Mouse (Mus musculus): ENCODE measurements around the gene Sema3b. TPM values are rescaled to one million over a fixed set of nuclear protein-coding genes. Genes with fewer than 3 reads are reported as not detected.

Gene Sema3b
- polyA plus RNA-seq, 1 experiment from 2014 or later, result 50.4 TPM

- ATAC-seq, result no peak
- H3K27ac ChIP-seq (ENCODE audit: low read length), result no peak overlapping the region
- WGBS, result 72% methylated on average over 12 of the region's 12 CpGs
These were observed 8.3 kb downstream of the Sema3b start for GRCm38 (mm10) chr9:107600745-107601144.

GRCm38 (mm10) chr9:107599842-107600241, 9.2 kb downstream of the Sema3b start:
- WGBS, result 68% methylated on average over 14 of the region's 14 CpGs
- H3K4me1 ChIP-seq (ENCODE audit: control insufficient read depth, insufficient read depth, low read length), result peaks cover 42% of the 10 kb centered on the region
- no peak overlapping the region for H3K4me2 ChIP-seq (ENCODE audit: low read depth, low read length)
- ATAC-seq, result no peak
- no peaks in the 10 kb centered on the region for H3K27me3 ChIP-seq (replicated peaks; ENCODE audit: control insufficient read depth, insufficient read depth, low read length)
- no peak overlapping the region for H3K4me3 ChIP-seq (ENCODE audit: low read length)
- no peak overlapping the region for H3K27ac ChIP-seq (ENCODE audit: low read length)
- H3K9ac ChIP-seq (ENCODE audit: low read depth, low read length), result no peak overlapping the region
- H3K9me3 ChIP-seq (ENCODE audit: control insufficient read depth, low read length), result no peaks in the 10 kb centered on the region
- peaks cover 2% of the 10 kb centered on the region; the same call in 1 of the 2 replicates for H3K36me3 ChIP-seq (ENCODE audit: control insufficient read depth, insufficient read depth, low read length)

More at GRCm38 (mm10) chr9:107600745-107601144, 8.3 kb downstream of the Sema3b start:
- Histone ChIP-seq H3K36me3 (ENCODE audit: control insufficient read depth, insufficient read depth, low read length) (peaks cover 2% of the 10 kb centered on the region; the same call in 1 of the 2 replicates), H3K9ac (ENCODE audit: low read depth, low read length) (no peak overlapping the region), H3K9me3 (ENCODE audit: control insufficient read depth, low read length) (no peaks in the 10 kb centered on the region), H3K4me3 (ENCODE audit: low read length) (no peak overlapping the region), H3K4me1 (ENCODE audit: control insufficient read depth, insufficient read depth, low read length) (peaks cover 46% of the 10 kb centered on the region), H3K27me3 (replicated peaks; ENCODE audit: control insufficient read depth, insufficient read depth, low read length) (no peaks in the 10 kb centered on the region), H3K4me2 (ENCODE audit: low read depth, low read length) (no peak overlapping the region)

GRCm38 (mm10) chr9:107599433-107599832, 9.6 kb downstream of the Sema3b start:
- Histone ChIP-seq H3K4me3 (ENCODE audit: low read length) (no peak overlapping the region), H3K4me2 (ENCODE audit: low read depth, low read length) (no peak overlapping the region), H3K9me3 (ENCODE audit: control insufficient read depth, low read length) (no peaks in the 10 kb centered on the region), H3K4me1 (ENCODE audit: control insufficient read depth, insufficient read depth, low read length) (peaks cover 42% of the 10 kb centered on the region), H3K27me3 (replicated peaks; ENCODE audit: control insufficient read depth, insufficient read depth, low read length) (no peaks in the 10 kb centered on the region), H3K36me3 (ENCODE audit: control insufficient read depth, insufficient read depth, low read length) (peaks cover 2% of the 10 kb centered on the region; the same call in 1 of the 2 replicates), H3K9ac (ENCODE audit: low read depth, low read length) (no peak overlapping the region), H3K27ac (ENCODE audit: low read length) (no peak overlapping the region)
- 81% methylated on average over 9 of the region's 9 CpGs for WGBS
- ATAC-seq, result no peak

GRCm38 (mm10) chr9:107598385-107598784, 10.6 kb downstream of the Sema3b start:
- no peaks in the 10 kb centered on the region for H3K9me3 ChIP-seq (ENCODE audit: control insufficient read depth, low read length)
- H3K4me1 ChIP-seq (ENCODE audit: control insufficient read depth, insufficient read depth, low read length), result peaks cover 32% of the 10 kb centered on the region
- no peak overlapping the region for H3K4me3 ChIP-seq (ENCODE audit: low read length)
- H3K36me3 ChIP-seq (ENCODE audit: control insufficient read depth, insufficient read depth, low read length), result peaks cover 8% of the 10 kb centered on the region; the same call in 1 of the 2 replicates
- no peak for ATAC-seq
- H3K27ac ChIP-seq (ENCODE audit: low read length), result no peak overlapping the region
- peak overlapping the region; percentile 24; the same call in 1 of the 2 replicates for H3K9ac ChIP-seq (ENCODE audit: low read depth, low read length)
- 63% methylated on average over 5 of the region's 5 CpGs for WGBS
- H3K27me3 ChIP-seq (replicated peaks; ENCODE audit: control insufficient read depth, insufficient read depth, low read length), result no peaks in the 10 kb centered on the region
- H3K4me2 ChIP-seq (ENCODE audit: low read depth, low read length), result no peak overlapping the region

- Histone ChIP-seq H3K9me3 (ENCODE audit: control insufficient read depth, low read length) (no peaks in the 10 kb centered on the region), H3K4me2 (ENCODE audit: low read depth, low read length) (no peak overlapping the region), H3K27ac (ENCODE audit: low read length) (no peak overlapping the region), H3K27me3 (replicated peaks; ENCODE audit: control insufficient read depth, insufficient read depth, low read length) (no peaks in the 10 kb centered on the region), H3K36me3 (ENCODE audit: control insufficient read depth, insufficient read depth, low read length) (peaks cover 15% of the 10 kb centered on the region), H3K4me3 (ENCODE audit: low read length) (no peak overlapping the region), H3K4me1 (ENCODE audit: control insufficient read depth, insufficient read depth, low read length) (peaks cover 21% of the 10 kb centered on the region; the same call in 1 of the 2 replicates), H3K9ac (ENCODE audit: low read depth, low read length) (no peak overlapping the region)
- ATAC-seq, result no peak
- WGBS, result 88% methylated on average over 11 of the region's 11 CpGs
These were observed 12.1 kb downstream of the Sema3b start for GRCm38 (mm10) chr9:107596619-107597569.

DNA sequence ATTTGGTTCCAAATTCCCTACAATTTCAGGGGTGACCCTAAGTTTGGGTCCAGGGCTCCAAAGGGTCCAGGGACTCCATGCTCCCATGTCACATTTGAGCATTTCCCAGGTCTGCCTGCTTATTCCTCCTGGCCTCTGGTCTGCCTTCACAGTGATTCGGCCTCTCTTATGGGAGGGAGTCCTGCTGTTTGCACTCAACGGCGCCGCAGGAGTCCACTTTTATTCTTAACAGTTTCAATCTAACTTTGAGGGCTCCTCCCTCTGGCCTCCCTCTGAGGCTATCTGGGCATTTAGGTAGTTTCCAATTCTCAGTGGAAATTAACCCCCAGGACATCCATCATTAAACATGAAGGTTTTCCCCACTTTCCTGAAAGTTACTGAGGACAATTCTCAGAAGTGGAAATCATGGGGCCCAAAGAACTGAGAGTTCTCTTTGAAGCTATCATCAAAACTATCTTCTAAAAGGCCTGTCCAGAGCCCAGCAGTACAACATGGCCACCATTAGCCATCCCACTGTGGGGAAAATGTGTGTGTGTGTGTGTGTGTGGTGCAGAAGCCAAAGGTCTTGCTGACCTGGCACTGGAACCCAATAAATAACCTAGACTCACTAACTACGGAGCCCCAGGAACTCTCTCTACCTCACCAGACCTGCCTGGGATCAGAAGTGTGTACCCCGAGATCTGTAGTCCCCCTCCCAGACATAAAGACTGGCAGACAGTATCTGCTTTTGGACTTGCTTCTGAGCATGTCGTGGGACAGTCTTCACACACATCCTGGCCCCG, 14.6 kb downstream of the Sema3b start:
- WGBS, result 80% methylated on average over 8 of the region's 8 CpGs
- peaks cover 23% of the 10 kb centered on the region for H3K36me3 ChIP-seq (ENCODE audit: control insufficient read depth, insufficient read depth, low read length)
- H3K9me3 ChIP-seq (ENCODE audit: control insufficient read depth, low read length), result no peaks in the 10 kb centered on the region
- H3K9ac ChIP-seq (ENCODE audit: low read depth, low read length), result no peak overlapping the region
- no peak overlapping the region for H3K4me2 ChIP-seq (ENCODE audit: low read depth, low read length)
- no peak overlapping the region for H3K4me3 ChIP-seq (ENCODE audit: low read length)
- no peak overlapping the region for H3K27ac ChIP-seq (ENCODE audit: low read length)
- ATAC-seq, result no peak
- no peaks in the 10 kb centered on the region for H3K27me3 ChIP-seq (replicated peaks; ENCODE audit: control insufficient read depth, insufficient read depth, low read length)
- H3K4me1 ChIP-seq (ENCODE audit: control insufficient read depth, insufficient read depth, low read length), result peaks cover 21% of the 10 kb centered on the region

- Histone ChIP-seq H3K36me3 (ENCODE audit: control insufficient read depth, insufficient read depth, low read length) (peaks cover 23% of the 10 kb centered on the region), H3K27ac (ENCODE audit: low read length) (no peak overlapping the region), H3K4me3 (ENCODE audit: low read length) (no peak overlapping the region), H3K4me2 (ENCODE audit: low read depth, low read length) (no peak overlapping the region), H3K4me1 (ENCODE audit: control insufficient read depth, insufficient read depth, low read length) (peaks cover 25% of the 10 kb centered on the region), H3K9me3 (ENCODE audit: control insufficient read depth, low read length) (no peaks in the 10 kb centered on the region), H3K9ac (ENCODE audit: low read depth, low read length) (no peak overlapping the region), H3K27me3 (replicated peaks; ENCODE audit: control insufficient read depth, insufficient read depth, low read length) (no peaks in the 10 kb centered on the region)
- 80% methylated on average over 11 of the region's 11 CpGs for WGBS
- no peak for ATAC-seq
These were observed 15.7 kb downstream of the Sema3b start for GRCm38 (mm10) chr9:107593101-107593976.

DNA sequence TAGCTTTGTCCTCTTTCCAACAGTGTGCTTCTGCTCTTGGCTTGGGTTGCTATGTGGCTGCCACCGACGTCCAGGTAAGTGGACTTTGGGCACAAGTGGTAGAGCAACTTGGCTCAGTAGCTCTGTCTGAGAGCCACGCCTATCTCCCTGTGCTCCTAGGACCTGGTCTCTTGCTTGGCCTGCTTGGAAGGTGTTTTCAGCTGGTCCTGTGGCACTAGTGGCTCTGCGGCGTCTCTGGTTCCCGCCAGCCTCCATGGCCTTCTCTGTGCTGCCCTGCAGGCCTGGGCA, 18.3 kb downstream of the Sema3b start:
- Histone ChIP-seq H3K9me3 (ENCODE audit: control insufficient read depth, low read length) (no peaks in the 10 kb centered on the region), H3K4me2 (ENCODE audit: low read depth, low read length) (peak overlapping the region; percentile 43), H3K4me3 (ENCODE audit: low read length) (peak overlapping the region; percentile 15; the same call in 1 of the 2 replicates), H3K4me1 (ENCODE audit: control insufficient read depth, insufficient read depth, low read length) (peaks cover 31% of the 10 kb centered on the region), H3K27ac (ENCODE audit: low read length) (peak overlapping the region; percentile 85), H3K27me3 (replicated peaks; ENCODE audit: control insufficient read depth, insufficient read depth, low read length) (no peaks in the 10 kb centered on the region), H3K9ac (ENCODE audit: low read depth, low read length) (peak overlapping the region; percentile 55), H3K36me3 (ENCODE audit: control insufficient read depth, insufficient read depth, low read length) (peaks cover 23% of the 10 kb centered on the region)
- 83% methylated on average over 6 of the region's 6 CpGs for WGBS
- ATAC-seq, result no peak
